Mouse (Mus musculus) erythroblast, embryonic 14.5 days (primary cell): ENCODE results near the gene Spryd4.

ENCODE experiments used
- GATA1 ChIP-seq: IDR thresholded peaks from 2 replicates; pipeline ENCODE4 v1.6.1; 2012; ENCODE audit warnings: low read length, inconsistent platforms, mixed read lengths
- TAL1 ChIP-seq: IDR thresholded peaks from 3 replicates; pipeline ENCODE4 v1.6.1; 2012; ENCODE audit warnings: low read length, inconsistent platforms, mixed read lengths

DNA sequence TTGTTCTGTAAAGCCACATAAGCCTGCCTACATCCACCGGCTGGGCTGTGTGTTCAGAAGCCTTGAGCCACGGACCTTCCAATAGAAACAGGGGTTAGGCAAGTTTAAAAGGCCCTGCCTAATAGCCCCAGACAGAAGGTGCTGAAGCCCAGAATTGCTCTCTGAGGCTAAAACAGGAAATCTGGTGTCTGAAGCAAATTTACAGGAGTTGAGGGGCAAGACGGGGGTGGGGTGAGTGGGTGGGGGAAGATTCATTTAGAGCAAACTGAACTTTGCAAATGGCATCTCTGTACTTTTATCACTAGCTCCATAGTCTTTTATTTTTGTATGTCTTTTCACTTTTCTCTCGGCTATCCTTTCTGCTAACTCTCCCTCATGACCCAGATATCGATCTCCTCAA, 19.5 kb upstream of the Spryd4 start:
- TF ChIP-seq GATA1 (no peak), TAL1 (no peak)
